Mouse (Mus musculus): ENCODE data around the gene Wfikkn2. TPM values are rescaled to one million over a fixed set of nuclear protein-coding genes. Genes with fewer than 3 reads are reported as not detected.
A peak's percentile ranks its signal among the peaks of the same experiment; 100 is the strongest.

Wfikkn2 gene
- polyA plus RNA-seq, 1 experiment from 2014 or later, result 0.31 TPM

DNA sequence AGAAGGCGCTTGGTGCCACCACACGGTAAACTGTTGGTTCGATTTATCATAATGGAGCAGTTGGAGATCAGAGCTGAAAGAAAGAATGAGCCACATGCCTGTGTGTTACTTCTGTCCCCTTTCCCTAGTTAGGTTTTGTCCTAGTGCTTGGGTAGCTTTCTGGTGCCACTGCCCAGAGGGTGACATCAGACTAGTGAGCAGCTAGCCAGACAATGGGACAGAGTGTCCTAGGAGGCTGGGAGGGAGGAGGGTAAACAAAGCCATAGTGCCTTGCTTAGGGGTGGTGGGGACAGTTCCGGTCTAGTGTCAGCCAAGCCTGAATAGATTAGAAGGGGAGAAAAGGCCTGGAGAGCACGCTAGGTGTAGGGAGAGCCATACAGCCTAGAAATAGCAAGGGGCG is 12.4 kb downstream of the Wfikkn2 start:
- no peak overlapping the region for H3K9ac ChIP-seq
- H3K36me3 ChIP-seq, result no peaks in the 10 kb centered on the region
- H3K4me3 ChIP-seq, result no peak overlapping the region
- ATAC-seq, result no peak
- peaks cover 6% of the 10 kb centered on the region; the same call in 1 of the 2 replicates for H3K27me3 ChIP-seq (replicated peaks)
- WGBS (ENCODE audit: insufficient replicate concordance), result 69% methylated on average over 6 of the region's 6 CpGs
- no peaks in the 10 kb centered on the region for H3K9me3 ChIP-seq (replicated peaks)
- H3K27ac ChIP-seq, result no peak overlapping the region
- H3K4me2 ChIP-seq, result no peak overlapping the region
- peaks cover 64% of the 10 kb centered on the region for H3K4me1 ChIP-seq

DNA sequence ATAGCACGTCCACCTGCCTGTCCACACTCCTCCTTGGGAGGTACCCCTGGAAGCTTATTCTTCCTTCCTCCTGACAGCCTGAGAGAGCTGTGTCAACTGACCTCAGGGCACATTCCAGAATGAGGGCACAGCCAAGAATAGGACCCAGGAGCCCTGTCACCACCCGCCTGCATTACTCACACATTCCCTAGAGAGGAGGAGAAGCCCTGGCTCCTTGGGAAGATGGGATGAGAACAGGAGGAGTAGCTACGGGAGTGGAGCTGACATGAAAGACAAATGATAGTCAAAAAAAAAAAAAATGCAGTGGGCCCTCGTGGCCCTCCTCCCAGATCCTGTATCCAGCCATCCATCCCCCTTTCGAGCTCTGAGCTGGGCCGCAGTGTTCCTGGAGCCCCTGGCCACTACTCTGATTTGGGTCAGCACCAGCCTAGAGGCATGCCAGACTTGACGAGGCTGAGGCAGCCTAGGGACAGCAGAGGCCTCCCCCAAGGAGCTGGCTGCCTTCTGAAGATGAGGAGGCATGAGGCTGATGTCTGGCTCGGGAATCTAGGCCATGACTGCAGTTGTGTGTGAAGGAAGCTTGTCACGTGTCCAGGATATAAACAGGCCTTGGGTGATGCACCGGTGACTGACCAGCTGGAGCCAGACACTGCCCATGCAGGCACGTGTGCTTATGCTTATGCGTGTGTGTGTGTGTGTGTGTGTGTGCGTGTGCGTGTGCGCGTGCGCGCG is 13.8 kb downstream of the Wfikkn2 start:
- WGBS (ENCODE audit: insufficient replicate concordance), result 76% methylated on average over 19 of the region's 19 CpGs
- Histone ChIP-seq H3K4me3 (no peak overlapping the region), H3K36me3 (no peaks in the 10 kb centered on the region), H3K27ac (no peak overlapping the region), H3K9me3 (replicated peaks) (no peaks in the 10 kb centered on the region), H3K4me1 (peaks cover 64% of the 10 kb centered on the region), H3K9ac (no peak overlapping the region), H3K27me3 (replicated peaks) (peaks cover 4% of the 10 kb centered on the region; the same call in 1 of the 2 replicates), H3K4me2 (no peak overlapping the region)
- no peak for ATAC-seq

DNA sequence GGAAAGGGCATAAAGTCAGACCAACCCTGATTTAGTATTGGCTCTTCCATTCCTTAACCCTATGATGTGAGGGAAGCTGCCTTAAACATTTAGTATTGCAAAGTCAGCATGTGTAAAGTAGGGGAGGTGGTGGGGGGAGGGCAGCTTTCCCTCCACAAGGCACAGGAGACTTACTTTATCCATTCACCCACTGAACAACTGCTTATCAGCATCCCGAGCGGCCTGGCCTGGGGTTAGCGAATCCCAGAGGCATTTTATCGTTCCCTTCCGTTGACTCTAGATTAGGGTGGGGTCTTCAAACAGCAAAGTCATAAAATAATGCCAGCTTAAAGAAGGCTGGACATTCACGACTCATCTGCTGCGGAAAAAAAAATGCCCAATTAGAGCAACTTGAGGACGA is 15.6 kb downstream of the Wfikkn2 start:
- Histone ChIP-seq H3K9me3 (replicated peaks) (no peaks in the 10 kb centered on the region), H3K4me3 (no peak overlapping the region), H3K9ac (no peak overlapping the region), H3K36me3 (no peaks in the 10 kb centered on the region), H3K27ac (no peak overlapping the region; the same call in 1 of the 2 replicates), H3K27me3 (replicated peaks) (peaks cover 8% of the 10 kb centered on the region; the same call in 1 of the 2 replicates), H3K4me1 (peaks cover 59% of the 10 kb centered on the region), H3K4me2 (peak overlapping the region; percentile 33)
- ATAC-seq, result peak; percentile 69
- 35% methylated on average over 8 of the region's 8 CpGs for WGBS (ENCODE audit: insufficient replicate concordance)

DNA sequence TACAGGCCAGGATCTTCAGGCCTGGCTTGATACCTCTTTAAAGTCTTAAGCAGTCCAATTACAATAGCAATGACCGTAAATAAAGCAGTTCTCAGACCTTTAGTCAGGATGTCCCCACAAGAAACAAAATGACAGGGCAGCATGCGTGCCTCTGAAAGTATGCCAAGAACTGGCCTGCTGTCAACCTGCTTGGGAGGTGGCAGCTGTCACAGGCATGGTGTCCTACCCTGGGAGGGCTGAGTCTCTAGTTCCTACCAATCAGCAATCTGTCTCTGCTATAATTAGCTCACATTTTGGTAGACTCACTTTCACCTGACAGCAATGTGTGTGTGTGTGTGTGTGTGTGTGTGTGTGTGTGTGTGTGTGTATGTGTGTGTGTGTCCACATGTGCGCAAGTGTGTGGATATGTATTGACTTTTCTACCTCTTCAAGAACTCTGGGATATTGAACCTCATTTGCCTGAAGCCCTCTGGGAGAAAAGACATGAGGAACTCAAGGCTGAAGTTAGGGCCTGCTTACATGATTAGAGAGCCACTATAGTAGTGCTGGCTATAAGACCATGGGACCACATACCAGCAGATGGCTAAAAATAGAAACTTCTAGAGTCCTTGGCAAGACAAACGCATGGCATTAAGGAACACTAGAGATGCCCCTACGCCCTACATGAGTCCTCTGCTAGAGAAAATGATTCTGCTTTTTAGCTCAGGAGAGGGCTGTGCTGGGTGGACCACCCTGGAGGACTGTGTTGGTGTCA is 16.4 kb downstream of the Wfikkn2 start:
- peaks cover 50% of the 10 kb centered on the region for H3K4me1 ChIP-seq

DNA sequence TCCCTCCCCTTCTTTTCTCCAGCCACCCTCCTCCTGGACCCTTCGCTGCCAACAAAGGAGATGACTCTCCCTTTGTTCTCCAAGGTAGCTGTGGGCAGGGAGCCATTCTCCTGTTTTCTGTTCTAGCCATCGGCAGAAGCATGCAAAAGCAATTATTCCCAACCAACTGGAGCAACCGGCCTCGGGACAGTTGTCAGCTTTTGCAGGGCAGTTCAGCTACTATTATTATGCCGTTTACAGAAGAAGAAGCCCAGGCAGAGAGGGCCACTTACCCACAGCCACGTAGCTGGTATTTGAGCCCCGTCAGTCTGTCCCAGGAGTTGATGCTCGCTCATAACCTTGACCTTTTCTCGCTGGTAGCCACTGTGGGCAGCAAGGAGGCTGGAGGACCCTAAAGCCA is 17.4 kb downstream of the Wfikkn2 start:
- H3K4me3 ChIP-seq, result no peak overlapping the region
- H3K27me3 ChIP-seq (replicated peaks), result peaks cover 15% of the 10 kb centered on the region; the same call in 1 of the 2 replicates
- no peak overlapping the region for H3K9ac ChIP-seq
- H3K36me3 ChIP-seq, result no peaks in the 10 kb centered on the region
- no peak overlapping the region for H3K4me2 ChIP-seq
- ATAC-seq, result no peak
- 72% methylated on average over 9 of the region's 9 CpGs for WGBS (ENCODE audit: insufficient replicate concordance)
- no peaks in the 10 kb centered on the region for H3K9me3 ChIP-seq (replicated peaks)
- H3K27ac ChIP-seq, result no peak overlapping the region
- peaks cover 42% of the 10 kb centered on the region for H3K4me1 ChIP-seq

More for the DNA sequence above, 16.4 kb downstream of the Wfikkn2 start:
- Histone ChIP-seq H3K36me3 (no peaks in the 10 kb centered on the region), H3K27me3 (replicated peaks) (peaks cover 10% of the 10 kb centered on the region; the same call in 1 of the 2 replicates), H3K27ac (no peak overlapping the region), H3K4me3 (no peak overlapping the region), H3K9ac (no peak overlapping the region), H3K9me3 (replicated peaks) (no peaks in the 10 kb centered on the region), H3K4me2 (no peak overlapping the region)
- no peak for ATAC-seq
- WGBS (ENCODE audit: insufficient replicate concordance), result 84% methylated on average over 5 of the region's 5 CpGs

DNA sequence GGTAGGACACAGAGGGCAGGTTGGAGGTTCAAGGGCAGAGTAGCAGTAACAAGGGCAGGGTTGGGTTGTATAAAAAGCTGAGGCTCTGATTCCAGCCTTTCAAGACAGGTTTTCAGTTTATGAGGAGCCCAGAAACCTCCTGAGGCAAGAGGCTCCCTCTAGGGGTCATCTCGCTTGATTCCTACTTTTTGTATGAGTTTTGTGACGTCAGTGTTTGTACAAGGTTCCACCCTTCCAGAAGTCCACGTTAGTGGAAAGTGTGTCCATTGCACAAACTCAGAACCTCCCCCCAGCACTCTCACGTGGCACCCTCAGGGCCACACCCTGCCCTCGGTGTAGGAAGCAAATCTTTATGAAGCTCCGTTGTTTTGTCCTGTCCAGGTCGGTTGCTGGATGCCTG is 19.8 kb downstream of the Wfikkn2 start:
- Histone ChIP-seq H3K36me3 (no peaks in the 10 kb centered on the region), H3K4me1 (peaks cover 34% of the 10 kb centered on the region), H3K27ac (no peak overlapping the region), H3K27me3 (replicated peaks) (peaks cover 22% of the 10 kb centered on the region), H3K4me2 (peak overlapping the region; percentile 13; the same call in 1 of the 2 replicates), H3K9ac (no peak overlapping the region), H3K9me3 (replicated peaks) (no peaks in the 10 kb centered on the region), H3K4me3 (no peak overlapping the region)
- ATAC-seq, result 0 out of 2 replicates have a peak, but pooled peaks have one; percentile 34
- WGBS (ENCODE audit: insufficient replicate concordance), result 30% methylated on average over 7 of the region's 7 CpGs

DNA sequence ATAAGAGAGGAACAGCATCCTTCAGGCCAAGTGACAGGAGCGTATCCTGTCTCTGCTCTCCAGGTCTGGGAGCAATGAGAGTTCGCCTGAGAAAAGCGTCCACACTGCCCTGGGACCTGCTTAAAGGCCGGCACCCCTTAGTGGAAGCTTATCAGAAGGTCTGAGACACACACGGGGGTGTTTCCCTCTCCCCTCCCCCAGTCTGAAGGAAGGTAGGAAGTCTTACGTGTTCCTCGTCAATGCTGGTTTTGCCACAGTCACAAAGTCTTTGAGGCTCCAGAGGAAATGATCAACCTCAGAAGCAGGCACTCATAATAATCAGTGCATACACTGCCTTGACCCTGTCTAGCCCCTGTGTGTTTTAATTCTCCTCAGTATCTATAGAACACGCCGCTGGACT is 22.3 kb downstream of the Wfikkn2 start:
- peaks cover 25% of the 10 kb centered on the region for H3K27me3 ChIP-seq (replicated peaks)

DNA sequence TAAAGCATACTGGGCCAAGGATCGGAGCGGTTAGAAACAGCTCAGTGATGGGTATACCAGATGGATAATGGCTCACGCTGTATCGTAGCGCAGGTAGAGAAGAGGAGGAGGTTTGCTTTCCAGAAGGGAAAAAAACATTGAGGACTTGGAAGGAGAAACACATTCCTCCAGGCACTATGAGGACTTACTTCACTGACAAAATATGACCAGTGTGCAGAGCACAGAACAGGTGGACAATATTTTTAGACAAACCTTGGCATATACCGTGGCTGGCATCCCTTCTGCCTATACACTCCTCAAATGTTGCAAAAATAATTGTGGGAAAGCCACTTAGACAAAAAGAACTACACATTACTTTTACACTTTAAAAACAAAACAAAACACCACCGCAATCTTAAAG is 24.5 kb downstream of the Wfikkn2 start:
- H3K4me2 ChIP-seq, result no peak overlapping the region
- no peaks in the 10 kb centered on the region for H3K9me3 ChIP-seq (replicated peaks)
- peaks cover 25% of the 10 kb centered on the region for H3K27me3 ChIP-seq (replicated peaks)
- no peak overlapping the region for H3K4me3 ChIP-seq
- no peaks in the 10 kb centered on the region for H3K36me3 ChIP-seq
- no peak for ATAC-seq
- no peak overlapping the region for H3K9ac ChIP-seq
- WGBS (ENCODE audit: insufficient replicate concordance), result 89% methylated on average over 7 of the region's 7 CpGs
- peaks cover 9% of the 10 kb centered on the region for H3K4me1 ChIP-seq
- no peak overlapping the region for H3K27ac ChIP-seq

More for the DNA sequence above, 22.3 kb downstream of the Wfikkn2 start:
- Histone ChIP-seq H3K27ac (no peak overlapping the region), H3K36me3 (no peaks in the 10 kb centered on the region), H3K4me1 (peaks cover 12% of the 10 kb centered on the region), H3K9ac (no peak overlapping the region), H3K4me2 (no peak overlapping the region), H3K4me3 (no peak overlapping the region), H3K9me3 (replicated peaks) (no peaks in the 10 kb centered on the region)
- ATAC-seq, result no peak
- 52% methylated on average over 9 of the region's 9 CpGs for WGBS (ENCODE audit: insufficient replicate concordance)

DNA sequence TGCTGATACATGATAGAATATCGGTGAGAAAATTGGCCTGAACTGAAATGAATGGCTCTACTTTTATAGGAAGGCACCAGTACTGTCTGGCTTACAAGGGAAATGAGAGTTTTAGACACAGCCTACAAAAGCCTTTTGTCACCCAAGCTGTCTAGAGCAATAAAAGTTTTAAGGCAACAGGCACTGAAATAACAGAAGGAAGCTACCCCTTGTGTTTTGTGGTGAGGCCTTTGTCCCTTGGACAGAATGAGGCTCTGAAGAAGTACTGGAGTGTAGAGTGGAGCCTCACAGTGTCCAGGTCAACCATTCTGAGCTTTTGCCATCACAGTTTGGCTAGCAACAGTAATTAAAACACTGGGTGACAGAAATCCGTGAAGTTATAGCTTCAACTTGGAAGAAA is 29.6 kb downstream of the Wfikkn2 start:
- Histone ChIP-seq H3K4me2 (no peak overlapping the region), H3K27me3 (replicated peaks) (peaks cover 5% of the 10 kb centered on the region; the same call in 1 of the 2 replicates), H3K9me3 (replicated peaks) (no peaks in the 10 kb centered on the region), H3K4me3 (no peak overlapping the region), H3K36me3 (peaks cover 16% of the 10 kb centered on the region), H3K9ac (no peak overlapping the region), H3K4me1 (peaks cover 17% of the 10 kb centered on the region), H3K27ac (no peak overlapping the region)
- 53% methylated on average over 2 of the region's 2 CpGs for WGBS (ENCODE audit: insufficient replicate concordance)
- ATAC-seq, result no peak

DNA sequence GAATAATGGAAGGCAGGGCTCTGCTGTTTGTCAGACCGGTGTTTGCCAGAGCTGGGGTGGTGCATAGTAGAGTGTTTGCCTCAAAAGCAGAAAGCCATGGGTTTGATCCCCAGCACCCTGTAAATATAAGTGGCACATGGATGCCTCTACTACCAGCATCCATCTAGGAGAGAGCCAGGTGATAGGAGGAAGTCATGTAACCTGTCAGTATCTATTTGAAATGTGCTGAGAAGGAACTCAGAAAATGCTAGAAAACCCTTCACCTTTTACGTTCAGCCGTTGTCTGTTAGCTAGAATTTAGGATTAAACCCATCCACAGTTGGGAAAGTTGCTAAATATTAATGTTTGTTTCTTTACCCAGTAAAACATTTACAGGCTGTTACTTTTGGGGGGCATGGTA is 30.2 kb downstream of the Wfikkn2 start:
- peaks cover 17% of the 10 kb centered on the region for H3K4me1 ChIP-seq
- no peaks in the 10 kb centered on the region for H3K9me3 ChIP-seq (replicated peaks)
- no peak overlapping the region for H3K9ac ChIP-seq
- WGBS (ENCODE audit: insufficient replicate concordance), result 86% methylated on average over 3 of the region's 3 CpGs
- peaks cover 5% of the 10 kb centered on the region; the same call in 1 of the 2 replicates for H3K27me3 ChIP-seq (replicated peaks)
- H3K27ac ChIP-seq, result no peak overlapping the region
- no peak overlapping the region for H3K4me2 ChIP-seq
- peaks cover 16% of the 10 kb centered on the region for H3K36me3 ChIP-seq
- H3K4me3 ChIP-seq, result no peak overlapping the region
- no peak for ATAC-seq

DNA sequence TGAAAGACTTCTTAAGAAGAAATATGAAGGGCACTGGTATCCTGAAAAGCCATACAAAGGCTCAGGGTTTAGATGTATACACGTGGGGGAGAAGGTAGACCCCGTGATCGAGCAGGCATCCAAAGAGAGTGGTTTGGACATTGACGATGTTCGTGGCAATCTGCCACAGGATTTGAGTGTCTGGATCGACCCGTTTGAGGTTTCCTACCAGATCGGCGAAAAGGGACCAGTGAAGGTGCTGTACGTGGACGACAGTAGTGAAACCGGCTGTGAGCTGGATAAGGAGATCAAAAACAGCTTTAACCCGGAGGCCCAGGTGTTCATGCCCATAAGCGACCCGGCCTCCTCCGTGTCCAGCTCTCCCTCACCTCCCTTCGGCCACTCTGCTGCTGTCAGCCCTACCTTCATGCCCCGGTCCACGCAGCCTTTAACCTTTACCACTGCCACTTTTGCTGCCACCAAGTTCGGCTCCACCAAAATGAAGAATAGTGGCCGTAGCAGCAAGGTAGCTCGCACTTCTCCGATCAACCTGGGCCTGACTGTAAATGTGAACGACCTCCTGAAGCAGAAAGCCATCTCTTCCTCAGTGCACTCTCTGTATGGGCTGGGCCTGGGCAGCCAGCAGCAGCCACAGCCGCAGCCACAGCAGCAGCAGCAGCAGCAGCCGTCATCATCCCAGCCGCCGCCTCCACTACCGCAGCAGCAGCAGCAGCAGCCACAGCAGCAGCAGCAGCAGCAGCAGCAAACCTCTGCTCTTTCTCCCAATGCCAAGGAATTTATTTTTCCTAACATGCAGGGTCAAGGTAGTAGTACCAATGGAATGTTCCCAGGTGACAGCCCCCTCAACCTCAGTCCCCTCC is 31.8 kb downstream of the Wfikkn2 start:
- no peak for ATAC-seq
- Histone ChIP-seq H3K4me2 (no peak overlapping the region), H3K4me3 (no peak overlapping the region)

More for the DNA sequence above, 31.8 kb downstream of the Wfikkn2 start:
- no peaks in the 10 kb centered on the region for H3K9me3 ChIP-seq (replicated peaks)
- 89% methylated on average over 29 of the region's 29 CpGs for WGBS (ENCODE audit: insufficient replicate concordance)
- peaks cover 24% of the 10 kb centered on the region for H3K4me1 ChIP-seq
- no peak overlapping the region for H3K27ac ChIP-seq
- no peak overlapping the region for H3K9ac ChIP-seq
- H3K36me3 ChIP-seq, result peaks cover 16% of the 10 kb centered on the region
- peaks cover under 1% of the 10 kb centered on the region; the same call in 1 of the 2 replicates for H3K27me3 ChIP-seq (replicated peaks)

Measured in liver, embryonic 12.5 days (tissue).